Mouse (Mus musculus) intestine, embryonic 14.5 days (tissue): Measurements from ENCODE around the gene Usp46. TPM values are rescaled to one million over a fixed set of nuclear protein-coding genes. Genes with fewer than 3 reads are reported as not detected.
"Not testable (repeated sequence)": the region's sequence is repeated elsewhere in the genome, so short reads cannot be mapped to it uniquely, and the experiment has no call there.

Experiments used
- ATAC-seq: fragments of 200-750 bp; cut with Nextera tagmentation; replicated peaks from 2 replicates; pipeline ENCODE4 v1.8.0; 2017; ENCODE audit warnings: low read depth, moderate number of reproducible peaks, moderate TSS enrichment, moderate library complexity; ENCODE audit not compliant: low FRiP score, low TSS enrichment
- DNase-seq: peaks from one replicate; pipeline ENCODE4 v3.0.0-alpha.2; 2018; ENCODE audit warnings: low spot score
- H3K27ac ChIP-seq: fragments of 300-500 bp; sonication (generic); 2 replicates; pipeline ENCODE4 v1.5.1; 2014; ENCODE audit warnings: low read depth, mild to moderate bottlenecking, control low read depth
- H3K27me3 ChIP-seq: fragments of 300-500 bp; sonication (generic); replicated peaks from 2 replicates; pipeline ENCODE4 v1.6.1; 2014; ENCODE audit warnings: low read length, control low read depth; ENCODE audit not compliant: control insufficient read depth, insufficient read depth
- H3K36me3 ChIP-seq: fragments of 300-500 bp; sonication (generic); 2 replicates; pipeline ENCODE4 v1.6.1; 2014; ENCODE audit warnings: low read length, control low read depth; ENCODE audit not compliant: control insufficient read depth, insufficient read depth
- H3K4me1 ChIP-seq: fragments of 300-500 bp; sonication (generic); replicated peaks from 2 replicates; pipeline ENCODE4 v1.6.1; 2014; ENCODE audit warnings: low read length, control low read depth, mixed read lengths; ENCODE audit not compliant: control insufficient read depth, insufficient read depth
- H3K4me2 ChIP-seq: fragments of 300-500 bp; sonication (generic); 2 replicates; pipeline ENCODE4 v1.6.1; 2014; ENCODE audit warnings: low read length
- H3K4me3 ChIP-seq: fragments of 300-500 bp; sonication (generic); 2 replicates; pipeline ENCODE4 v1.5.1; 2014; ENCODE audit warnings: low read depth, low read length, control low read depth, mixed read lengths
- H3K9ac ChIP-seq: fragments of 300-500 bp; sonication (generic); 2 replicates; pipeline ENCODE4 v1.6.1; 2014; ENCODE audit warnings: mild to moderate bottlenecking, low read length
- H3K9me3 ChIP-seq: fragments of 300-500 bp; sonication (generic); 2 replicates; pipeline ENCODE4 v1.6.1; 2016; ENCODE audit warnings: low read length, control low read depth; ENCODE audit not compliant: control insufficient read depth
- WGBS: fragments of 180-500 bp; shearing (Covaris S2); extraction: QIAGEN DNeasy Blood & Tissue Kit; methylation state at CpG from one replicate; pipeline ENCODE4 v1.1.7; 2014; 5-methylcytosine and 5-hydroxymethylcytosine counted together
- polyA plus RNA-seq: library from polyadenylated mRNA; unstranded; fragments of >200 nt; fragmentation: Nextera tagmentation; extraction: Ambion mirVana; gene quantifications from 2 replicates; pipeline ENCODE4 v1.2.1, GENCODE M21; 2014

The Usp46 gene
- polyA plus RNA-seq, 1 experiment from 2014 or later: 32.2 TPM

- not testable (repeated sequence) for H3K36me3 ChIP-seq, H3K9me3 ChIP-seq, H3K27me3 ChIP-seq, H3K4me2 ChIP-seq, H3K4me1 ChIP-seq, ATAC-seq, H3K9ac ChIP-seq, H3K4me3 ChIP-seq, DNase-seq, H3K27ac ChIP-seq
- WGBS: 96% methylated on average over 5 of the region's 5 CpGs
These were observed 109.6 kb downstream of the Usp46 start for GRCm38 (mm10) chr5:73958614-73959013.

- H3K4me3 ChIP-seq: no peak overlapping the region
- H3K27ac ChIP-seq: no peak overlapping the region
- H3K9ac ChIP-seq: no peak overlapping the region
- 94% methylated on average over 5 of the region's 5 CpGs for WGBS
- 0 out of 2 replicates have a peak, but pooled peaks cover 2% of the 10 kb centered on the region for H3K9me3 ChIP-seq
- H3K4me2 ChIP-seq: no peak overlapping the region
- ATAC-seq: no peak
- H3K36me3 ChIP-seq: no peaks in the 10 kb centered on the region
- 0 out of 2 replicates have a peak, but pooled peaks cover 8% of the 10 kb centered on the region for H3K4me1 ChIP-seq
- no peak for DNase-seq
- no peaks in the 10 kb centered on the region for H3K27me3 ChIP-seq
These were observed 110.1 kb downstream of the Usp46 start for GRCm38 (mm10) chr5:73958096-73958495.

GRCm38 (mm10) chr5:73955691-73956090 is 112.5 kb downstream of the Usp46 start:
- ATAC-seq (no peak), DNase-seq (no peak)
- Histone ChIP-seq H3K9ac (no peak overlapping the region), H3K27ac (no peak overlapping the region), H3K27me3 (no peaks in the 10 kb centered on the region), H3K36me3 (no peaks in the 10 kb centered on the region), H3K4me1 (no peaks in the 10 kb centered on the region), H3K4me2 (no peak overlapping the region), H3K9me3 (no peaks in the 10 kb centered on the region), H3K4me3 (no peak overlapping the region)
- WGBS: 84% methylated on average over 3 of the region's 3 CpGs

GRCm38 (mm10) chr5:73955005-73955404 is 113.2 kb downstream of the Usp46 start:
- Histone ChIP-seq H3K4me1 (no peaks in the 10 kb centered on the region), H3K4me2 (no peak overlapping the region), H3K9me3 (no peaks in the 10 kb centered on the region), H3K4me3 (no peak overlapping the region), H3K27me3 (no peaks in the 10 kb centered on the region), H3K27ac (no peak overlapping the region), H3K9ac (no peak overlapping the region), H3K36me3 (no peaks in the 10 kb centered on the region)
- 92% methylated on average over 4 of the region's 4 CpGs for WGBS
- no peak for DNase-seq
- no peak for ATAC-seq

- H3K36me3 ChIP-seq: no peaks in the 10 kb centered on the region
- H3K9ac ChIP-seq: no peak overlapping the region
- no peak overlapping the region for H3K27ac ChIP-seq
- no peaks in the 10 kb centered on the region for H3K27me3 ChIP-seq
- no peak for ATAC-seq
- no peaks in the 10 kb centered on the region for H3K4me1 ChIP-seq
- WGBS: 75% methylated on average over 3 of the region's 3 CpGs
- no peak for DNase-seq
- H3K4me3 ChIP-seq: no peak overlapping the region
- no peaks in the 10 kb centered on the region for H3K9me3 ChIP-seq
- no peak overlapping the region for H3K4me2 ChIP-seq
These were observed 115.1 kb downstream of the Usp46 start for GRCm38 (mm10) chr5:73953066-73953614.

- ATAC-seq (no peak), DNase-seq (no peak)
- Histone ChIP-seq H3K27ac (no peak overlapping the region), H3K9ac (no peak overlapping the region), H3K27me3 (no peaks in the 10 kb centered on the region), H3K9me3 (no peaks in the 10 kb centered on the region), H3K4me1 (no peaks in the 10 kb centered on the region), H3K4me3 (no peak overlapping the region), H3K4me2 (no peak overlapping the region), H3K36me3 (no peaks in the 10 kb centered on the region)
- 81% methylated on average over 1 of the region's 1 CpGs for WGBS
These were observed 116.6 kb downstream of the Usp46 start for GRCm38 (mm10) chr5:73951649-73952000.

GRCm38 (mm10) chr5:73950809-73951648 is 117.2 kb downstream of the Usp46 start:
- H3K9me3 ChIP-seq: no peaks in the 10 kb centered on the region
- no peak overlapping the region for H3K4me3 ChIP-seq
- no peak overlapping the region for H3K27ac ChIP-seq
- H3K36me3 ChIP-seq: no peaks in the 10 kb centered on the region
- no peak for DNase-seq
- 71% methylated on average over 16 of the region's 16 CpGs for WGBS
- H3K27me3 ChIP-seq: no peaks in the 10 kb centered on the region
- no peak for ATAC-seq
- H3K4me2 ChIP-seq: no peak overlapping the region
- no peak overlapping the region for H3K9ac ChIP-seq
- no peaks in the 10 kb centered on the region for H3K4me1 ChIP-seq
